Mouse (Mus musculus): ENCODE results near the gene Pip5k1a. TPM values are rescaled to one million over a fixed set of nuclear protein-coding genes. Genes with fewer than 3 reads are reported as not detected.
"Not testable (repeated sequence)": the region's sequence is repeated elsewhere in the genome, so short reads cannot be mapped to it uniquely, and the experiment has no call there.

Pip5k1a gene
- polyA plus RNA-seq, 2 experiments from 2014 or later: 15.5 to 21.5 TPM

DNA sequence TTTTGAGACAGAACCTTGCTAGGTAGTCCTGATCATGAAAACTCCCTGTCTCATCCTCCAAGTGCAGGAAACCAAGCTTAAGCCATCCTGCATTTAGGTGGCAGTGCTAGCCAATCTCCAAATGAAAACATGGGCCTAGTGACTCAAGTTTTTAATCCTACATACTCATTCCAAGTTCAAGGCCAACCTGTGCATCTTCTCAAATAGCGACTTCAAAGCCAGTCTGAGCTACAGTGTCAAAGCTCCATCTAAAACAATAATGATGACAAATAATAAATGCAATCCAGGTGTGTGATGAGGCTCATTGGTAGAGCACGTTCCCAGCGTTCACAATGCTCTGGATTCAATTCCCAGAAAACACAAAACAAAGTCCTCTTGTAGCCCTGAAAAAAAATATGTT lies 65.1 kb downstream of the Pip5k1a start:
- no peak for ATAC-seq

DNA sequence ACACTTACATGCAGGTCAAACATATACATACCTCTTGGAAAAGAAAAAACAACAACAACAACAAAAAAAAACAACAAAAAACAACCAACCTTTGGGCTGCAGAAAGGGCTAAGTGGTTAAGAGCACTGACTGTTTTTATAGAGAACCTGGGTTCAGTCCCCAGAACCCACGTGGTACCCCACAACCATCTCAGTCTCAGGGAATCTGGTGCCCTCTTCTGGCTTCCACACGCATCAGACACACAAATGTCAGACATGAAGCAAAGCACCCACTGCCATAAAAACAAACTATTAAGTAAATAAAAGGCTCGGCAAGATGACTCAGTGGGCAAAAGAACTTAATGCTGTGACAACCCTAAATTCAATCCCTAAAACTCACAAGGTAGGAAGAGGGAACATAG lies 76.8 kb downstream of the Pip5k1a start:
- ATAC-seq: no peak

DNA sequence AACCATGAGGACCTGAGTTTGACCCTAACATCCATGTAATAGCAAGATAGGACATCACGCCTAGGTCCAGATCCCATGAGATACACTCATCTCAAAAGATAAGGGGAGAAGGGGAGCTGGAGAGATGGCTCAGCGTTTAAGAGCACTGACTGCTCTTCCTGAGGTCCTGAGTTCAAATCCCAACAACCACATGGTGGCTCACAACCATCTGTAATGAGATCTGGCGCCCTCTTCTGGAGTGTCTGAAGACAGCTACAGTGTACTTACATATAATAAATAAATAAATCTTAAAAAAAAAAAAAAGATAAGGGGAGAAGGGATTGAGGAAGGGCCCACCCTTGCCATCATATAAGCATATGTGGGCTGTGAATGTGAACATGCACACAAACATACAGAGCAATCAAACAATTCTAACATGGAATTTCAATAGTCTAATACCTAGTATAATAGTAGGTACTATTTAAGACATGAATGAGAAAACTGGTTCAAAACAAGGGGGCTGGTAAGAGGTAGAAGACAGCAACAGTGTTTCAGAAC lies 77.4 kb downstream of the Pip5k1a start:
- ATAC-seq: not testable (repeated sequence)

DNA sequence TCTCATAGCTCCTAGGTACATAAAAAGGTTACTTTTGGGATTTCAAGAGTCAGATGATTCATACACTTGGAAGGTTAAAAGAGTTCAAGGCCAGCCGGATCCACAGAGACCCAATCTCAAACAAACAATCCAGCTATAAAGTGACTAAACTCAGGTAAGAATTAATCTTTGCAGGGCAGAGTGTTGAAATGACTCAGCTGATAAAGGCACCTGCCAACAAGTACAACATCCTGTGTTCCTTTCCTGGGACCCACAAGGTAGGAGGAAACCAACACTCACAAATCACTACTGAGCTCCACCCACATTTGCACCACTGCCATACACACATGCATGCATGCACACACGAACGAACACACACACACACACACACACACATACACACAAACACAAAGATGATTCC lies 78.1 kb downstream of the Pip5k1a start:
- ATAC-seq: peak; percentile 76

DNA sequence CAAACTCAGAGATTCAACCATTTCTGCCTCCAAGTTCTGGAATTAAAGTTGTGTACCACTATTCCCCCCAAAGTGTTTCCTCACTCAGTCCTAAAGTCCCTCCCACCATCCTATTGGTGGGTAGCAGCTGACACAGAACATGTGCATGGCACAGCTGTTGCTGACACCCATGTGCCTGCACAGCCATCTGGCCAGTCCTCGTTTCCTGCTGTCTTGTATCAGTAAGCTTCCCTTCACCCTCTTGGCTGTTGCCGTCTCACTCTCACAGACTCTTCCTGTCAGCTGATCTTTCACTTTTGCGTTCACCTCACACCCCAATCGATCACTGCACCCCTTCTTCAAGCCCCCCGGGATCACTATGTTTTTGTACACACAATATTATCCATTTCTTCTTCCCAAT lies 79.0 kb downstream of the Pip5k1a start:
- ATAC-seq: peak; percentile 89

DNA sequence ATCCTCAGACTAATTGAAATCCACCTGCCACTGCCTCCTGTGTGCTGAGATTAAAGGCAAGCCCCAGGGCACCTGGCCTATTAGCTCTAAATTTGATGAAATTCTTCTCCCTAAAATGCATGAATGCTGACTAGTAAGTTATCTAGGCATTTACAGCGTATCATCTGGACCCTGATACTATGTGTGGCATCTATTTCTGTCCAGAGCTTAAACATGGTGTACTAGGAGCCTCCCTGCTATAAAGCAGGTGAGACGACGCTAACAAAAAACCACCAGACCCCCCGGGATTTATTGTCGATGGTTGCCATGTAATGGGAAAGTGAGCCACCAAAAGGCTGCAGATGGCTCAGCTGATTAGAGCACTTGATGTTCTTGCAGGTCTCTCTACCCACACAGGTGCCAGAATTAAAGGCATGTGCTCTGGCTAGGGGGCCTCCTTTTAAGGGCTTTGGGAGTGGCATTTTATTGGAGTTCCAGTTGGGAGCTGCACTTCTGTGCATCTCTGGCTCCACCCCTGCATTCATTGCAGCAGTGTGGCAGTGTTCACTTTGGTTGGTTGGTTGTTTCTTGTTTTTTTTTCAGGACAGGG lies 79.6 kb downstream of the Pip5k1a start:
- ATAC-seq: no peak

DNA sequence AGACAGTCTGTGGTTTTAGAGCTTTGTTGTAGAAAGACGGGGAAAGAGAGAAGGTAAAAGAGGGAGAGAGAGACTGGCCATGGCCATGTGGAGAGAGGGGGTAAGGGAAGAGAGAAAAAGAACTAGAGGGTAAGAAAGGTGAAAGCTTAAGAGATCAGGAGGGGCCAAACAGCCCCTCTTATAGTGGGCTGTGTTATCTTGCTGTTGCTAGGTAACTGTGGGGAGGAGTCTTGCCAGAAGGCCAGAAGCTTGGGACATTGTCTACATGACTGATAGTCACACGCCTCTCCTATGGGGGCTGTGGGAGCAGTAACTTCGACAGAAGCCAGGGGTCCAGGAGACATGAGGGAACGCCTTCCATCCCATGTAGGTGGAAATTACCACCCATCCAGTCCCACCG lies 81.5 kb downstream of the Pip5k1a start:
- ATAC-seq: no peak

DNA sequence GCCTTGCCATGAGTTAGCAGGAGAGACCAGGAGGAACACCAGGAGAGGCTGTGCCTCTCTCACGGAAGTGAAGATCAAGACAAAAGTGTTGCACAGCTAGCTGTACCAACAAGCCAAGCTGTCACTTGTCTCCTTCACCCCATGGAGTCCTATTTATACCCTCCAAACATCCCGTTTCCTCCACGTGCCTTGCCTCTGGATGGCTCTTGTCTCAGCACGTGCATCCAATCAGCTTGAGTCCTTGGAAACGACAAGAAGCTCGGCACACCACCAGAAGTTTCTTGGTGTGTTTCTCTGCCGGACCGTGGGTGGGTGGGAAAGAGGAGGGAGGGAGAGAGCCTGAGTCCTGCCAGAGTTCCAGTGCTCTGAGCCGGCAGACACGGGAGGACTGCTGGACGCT lies 82.2 kb downstream of the Pip5k1a start:
- no peak for ATAC-seq

DNA sequence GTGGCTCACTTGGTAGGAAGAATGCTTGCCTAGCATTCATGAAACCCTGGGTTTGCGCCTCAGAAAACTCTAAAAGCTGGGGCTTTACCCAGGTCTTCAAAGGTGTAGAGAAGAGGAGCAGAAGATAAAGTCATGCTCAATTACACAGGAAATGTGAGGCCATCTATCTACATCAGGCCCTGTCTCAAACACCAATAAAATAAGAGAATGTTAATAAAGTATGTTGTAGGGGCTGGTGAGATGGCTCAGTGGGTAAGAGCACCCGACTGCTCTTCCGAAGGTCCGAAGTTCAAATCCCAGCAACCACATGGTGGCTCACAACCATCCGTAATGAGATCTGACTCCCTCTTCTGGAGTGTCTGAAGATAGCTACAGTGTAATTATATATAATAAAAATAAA lies 85.8 kb downstream of the Pip5k1a start:
- not testable (repeated sequence) for ATAC-seq

DNA sequence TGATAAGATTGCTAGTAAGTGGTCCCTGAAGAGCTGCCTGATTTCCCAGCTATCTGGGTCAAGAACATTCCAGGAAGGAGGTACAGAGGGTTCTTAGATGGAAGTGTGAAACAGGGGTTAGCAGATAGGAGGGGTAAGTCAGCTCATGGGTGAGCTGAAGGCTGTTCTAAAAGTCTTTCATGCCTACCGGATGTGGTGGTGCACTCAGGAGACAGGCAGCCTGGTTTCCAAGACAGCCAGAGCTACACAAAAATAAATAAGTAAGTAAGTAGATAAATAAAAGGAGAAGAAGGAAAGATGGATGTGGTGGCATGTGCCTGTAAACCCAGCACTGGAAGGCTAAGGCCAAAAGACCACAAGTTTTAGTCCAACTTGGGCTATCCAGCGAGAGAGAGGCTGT lies 88.0 kb downstream of the Pip5k1a start:
- ATAC-seq: peak; percentile 8

DNA sequence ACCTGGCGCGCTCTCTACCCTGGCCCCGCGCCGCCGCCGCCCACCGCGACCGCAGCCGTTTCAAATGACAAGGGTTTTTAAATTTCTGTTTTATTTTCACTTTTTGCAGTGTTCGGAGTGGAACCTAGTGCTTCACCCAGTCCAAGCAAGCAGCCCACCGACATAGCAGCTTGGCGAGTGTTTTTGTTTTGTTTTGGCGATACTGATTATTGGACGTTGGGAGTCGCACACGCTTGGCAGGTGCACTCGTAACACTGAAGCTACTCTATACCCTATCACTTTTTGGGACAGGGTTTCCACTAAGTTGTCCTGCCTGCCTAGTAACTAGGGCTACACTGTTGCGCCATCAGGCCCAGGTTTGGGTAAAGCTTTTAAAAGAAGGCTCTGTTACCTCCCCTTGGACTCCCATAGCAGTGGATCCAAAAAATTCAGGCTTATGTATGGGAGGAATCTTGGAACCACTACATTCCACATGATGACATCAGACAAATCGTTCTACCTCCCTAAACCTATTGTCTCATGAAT lies 90.1 kb downstream of the Pip5k1a start:
- ATAC-seq: no peak

DNA sequence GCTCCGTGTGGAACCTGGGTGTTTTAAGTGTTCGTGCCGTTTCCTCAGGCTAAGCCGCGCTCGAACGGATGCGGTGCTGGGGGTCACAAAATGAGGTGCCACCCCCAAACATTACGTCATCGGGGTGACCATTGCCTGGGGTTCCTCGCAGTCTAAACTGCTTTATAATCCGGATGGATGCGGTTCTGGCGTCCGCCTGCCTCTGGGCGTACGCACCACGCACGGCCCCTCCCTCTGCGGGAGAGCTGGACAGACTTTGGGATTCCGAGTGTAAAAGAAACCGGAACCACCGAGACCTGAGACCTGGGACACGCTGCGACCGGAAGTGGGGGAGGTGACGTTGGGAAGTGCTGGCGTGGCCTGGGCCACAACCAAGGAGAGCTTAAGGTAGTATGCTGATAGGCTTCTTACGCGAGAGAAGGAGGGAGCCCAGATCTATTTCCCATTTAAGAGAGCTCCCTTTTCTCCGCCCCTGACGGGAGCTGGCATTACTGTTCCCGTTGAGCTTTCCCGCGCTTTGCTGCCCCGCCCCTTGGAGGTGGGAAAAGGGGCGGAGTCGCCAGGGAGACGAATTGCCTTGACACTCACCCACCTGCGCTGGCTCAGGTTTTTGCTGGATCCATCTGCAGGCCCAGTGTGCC lies 90.7 kb downstream of the Pip5k1a start:
- ATAC-seq: peak; percentile 56

DNA sequence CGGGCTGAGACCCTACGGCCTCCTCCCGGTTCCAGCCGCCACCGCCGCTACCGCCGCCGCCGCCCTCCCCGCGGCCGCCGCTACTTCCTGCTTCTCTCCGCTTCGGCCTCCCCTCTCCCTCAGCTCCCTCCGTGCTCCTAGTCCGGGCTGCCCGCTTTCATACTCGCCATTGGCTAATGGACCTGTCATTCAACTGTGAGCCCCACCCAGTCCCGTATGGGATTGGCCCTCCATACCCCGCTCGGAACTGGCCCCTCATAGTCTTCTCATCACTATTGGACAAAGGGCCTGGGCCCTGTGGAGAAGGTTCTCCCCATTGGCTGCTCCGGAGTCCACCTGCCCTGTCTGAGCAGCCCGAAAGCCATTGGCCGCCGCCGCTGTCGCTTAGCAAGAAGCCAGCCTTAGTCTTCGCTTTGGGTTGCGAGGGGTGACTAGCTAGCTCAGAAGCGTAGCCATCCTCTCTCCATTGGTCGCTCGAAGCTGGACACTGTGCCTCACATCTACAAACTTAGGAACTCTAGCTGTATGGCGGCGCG lies 91.3 kb downstream of the Pip5k1a start, which contains the start of gene Zfp687:
TSS of gene Zfp687 (minus strand) at position 112 of the 536 bp plus-strand sequence.
- peak; percentile 91 for ATAC-seq

DNA sequence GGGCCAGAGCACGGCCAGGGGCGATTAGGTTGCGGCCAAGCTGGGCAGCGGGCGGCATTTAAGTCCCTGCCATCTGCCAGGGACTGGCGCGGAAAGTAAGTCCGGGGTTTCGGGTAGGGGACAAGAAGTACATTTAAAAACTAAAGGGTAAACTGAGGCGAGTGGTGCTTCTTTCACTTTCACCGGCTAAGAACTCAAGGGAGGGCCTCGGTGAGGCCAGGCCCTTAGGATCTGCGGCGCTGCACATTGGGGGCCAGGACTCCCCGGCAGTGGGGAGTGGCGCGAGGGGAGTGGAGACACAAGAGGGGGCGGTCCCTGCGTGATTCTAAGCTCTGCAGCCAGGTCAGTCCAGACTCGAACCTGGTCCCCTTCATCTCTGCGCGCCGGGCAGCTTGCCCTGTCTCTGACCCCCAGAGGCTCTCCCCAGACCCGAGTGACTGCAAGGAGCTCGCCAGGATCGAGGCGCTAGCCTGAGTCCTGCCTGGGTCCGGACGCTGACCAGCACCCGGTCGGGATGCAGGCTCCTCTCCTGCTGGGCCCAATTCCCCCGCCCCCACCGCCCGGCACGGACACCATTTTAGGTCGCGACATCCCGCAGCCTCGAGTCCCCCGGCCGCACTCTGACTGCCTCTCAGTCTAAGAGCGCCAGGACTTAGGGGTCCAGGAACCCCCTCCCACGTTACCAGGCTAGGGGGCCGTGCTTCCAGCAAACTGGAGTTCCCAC lies 92.1 kb downstream of the Pip5k1a start:
- ATAC-seq: no peak

DNA sequence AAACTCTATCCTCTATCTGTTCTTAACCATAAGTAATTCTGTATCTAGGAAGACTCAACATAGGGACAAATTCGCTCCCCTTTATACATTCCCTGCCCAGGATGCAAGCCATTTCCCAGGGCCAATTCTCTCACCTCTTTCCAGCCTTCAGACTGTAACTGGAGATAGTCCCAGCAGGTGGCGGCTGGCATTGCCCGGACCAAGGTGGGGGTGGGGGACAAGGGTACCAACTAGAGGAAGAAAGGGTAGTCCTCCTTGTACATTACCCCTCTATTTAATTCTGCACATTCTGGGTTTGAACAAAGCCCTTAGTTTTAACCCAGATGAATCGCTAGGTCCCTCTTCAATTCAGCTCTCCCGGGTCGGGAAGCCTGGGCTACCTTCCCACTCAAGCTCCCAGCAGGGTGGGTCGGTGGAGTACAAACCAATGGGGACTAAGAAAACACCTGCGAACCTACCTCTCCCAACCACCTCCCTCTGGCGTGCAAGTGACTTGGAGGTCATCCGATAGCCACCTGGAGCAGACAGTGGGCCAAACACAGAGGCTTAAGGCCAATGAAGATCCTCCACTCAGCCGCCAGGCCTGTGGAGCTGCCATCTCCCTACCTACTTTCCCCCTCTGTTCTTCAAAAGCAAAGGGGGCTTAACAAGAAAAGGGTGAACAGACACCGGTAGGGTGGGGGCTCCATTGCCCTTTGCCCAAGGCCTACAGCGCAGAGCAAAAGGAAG lies 92.9 kb downstream of the Pip5k1a start:
- no peak for ATAC-seq

DNA sequence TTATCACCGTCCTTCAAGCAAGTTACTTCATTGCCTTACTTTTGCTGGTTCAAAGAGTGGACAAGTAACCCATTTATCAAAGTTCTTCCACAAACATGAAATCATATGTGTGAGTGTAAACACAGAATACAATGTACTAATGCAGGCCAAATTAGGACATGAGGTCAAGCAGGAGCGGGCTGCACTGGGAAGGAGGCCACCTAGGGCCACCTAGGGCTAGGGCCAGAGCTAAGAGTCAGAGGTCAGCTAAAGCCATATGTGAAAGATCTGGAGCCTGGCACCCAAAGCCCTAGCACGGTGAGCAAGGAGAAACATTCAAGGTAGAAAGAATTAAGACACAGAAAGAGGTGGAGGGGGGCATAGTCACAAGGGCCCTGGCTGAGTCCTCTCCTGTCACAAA lies 93.7 kb downstream of the Pip5k1a start:
- ATAC-seq: no peak

DNA sequence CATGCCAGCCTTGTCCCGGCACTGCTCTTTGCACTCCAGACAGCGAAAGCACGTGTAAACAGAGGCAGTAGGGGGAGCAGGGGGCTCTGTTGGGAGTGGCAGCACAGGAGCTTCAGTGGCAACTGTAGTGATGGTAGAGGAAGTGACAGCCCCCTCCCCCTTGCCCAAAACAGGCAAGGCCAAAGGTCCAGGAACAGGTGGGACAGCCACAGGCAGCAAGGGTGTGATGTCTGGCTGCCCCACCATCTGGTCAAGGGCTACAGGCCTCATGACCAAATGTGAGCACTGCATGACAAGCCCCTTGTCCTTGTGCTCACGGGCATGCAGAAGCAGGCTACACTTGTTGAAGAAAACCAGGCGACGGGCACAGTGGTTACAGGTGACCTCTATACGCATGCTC lies 96.3 kb downstream of the Pip5k1a start:
- no peak for ATAC-seq

Other genes with a start within 250 kb of the Pip5k1a start
- 100 to 1,000 TPM; 148 to 197 TPM for gene Psmb4, start 220.0 kb downstream of the Pip5k1a start, polyA plus RNA-seq (2017; shearing (Covaris generic))
- gene Selenbp1, start 173.9 kb downstream of the Pip5k1a start, polyA plus RNA-seq (2017; shearing (Covaris generic)): 1 to 10 TPM; 4.5 to 4.6 TPM
- gene Rfx5, start 152.9 kb downstream of the Pip5k1a start, polyA plus RNA-seq (2017; shearing (Covaris generic)): 10 to 100 TPM in 1 of 2 experiments, 1 to 10 TPM in 1; 10.0 to 12.3 TPM
- gene Pi4kb, start 132.2 kb downstream of the Pip5k1a start, polyA plus RNA-seq (2017; shearing (Covaris generic)): 10 to 100 TPM in 1 of 2 experiments, 1 to 10 TPM in 1; 9.5 to 10.9 TPM
- gene Zfp687, start 91.5 kb downstream of the Pip5k1a start, polyA plus RNA-seq (2017; shearing (Covaris generic)): 10 to 100 TPM; 11.7 to 14.0 TPM
- 100 to 1,000 TPM; 163 to 246 TPM for gene Psmd4, start 64.3 kb downstream of the Pip5k1a start, polyA plus RNA-seq (2017; shearing (Covaris generic))
- 10 to 100 TPM; 64.5 to 64.8 TPM for gene Vps72, start 4.1 kb upstream of the Pip5k1a start, polyA plus RNA-seq (2017; shearing (Covaris generic))
- 1 to 10 TPM; 2.5 to 3.7 TPM for gene Tmod4, start 17.5 kb upstream of the Pip5k1a start, polyA plus RNA-seq (2017; shearing (Covaris generic))
- gene Scnm1, start 27.1 kb upstream of the Pip5k1a start, polyA plus RNA-seq (2017; shearing (Covaris generic)): 10 to 100 TPM; 67.2 to 99.2 TPM
- 10 to 100 TPM; 21.1 to 22.9 TPM for gene Lysmd1, start 27.2 kb upstream of the Pip5k1a start, polyA plus RNA-seq (2017; shearing (Covaris generic))
- gene Tnfaip8l2, start 35.4 kb upstream of the Pip5k1a start, polyA plus RNA-seq (2017; shearing (Covaris generic)): 100 to 1,000 TPM; 216 to 232 TPM
- not detected for gene Sema6c, start 53.5 kb upstream of the Pip5k1a start, polyA plus RNA-seq (2017; shearing (Covaris generic))
- 10 to 100 TPM; 31.0 to 34.7 TPM for gene Gabpb2, start 111.0 kb upstream of the Pip5k1a start, polyA plus RNA-seq (2017; shearing (Covaris generic))
- 100 to 1,000 TPM; 258 to 260 TPM for gene Cdc42se1, start 121.8 kb upstream of the Pip5k1a start, polyA plus RNA-seq (2017; shearing (Covaris generic))
- gene Mllt11, start 125.2 kb upstream of the Pip5k1a start, polyA plus RNA-seq (2017; shearing (Covaris generic)): 10 to 100 TPM; 21.2 to 31.5 TPM
- 1 to 10 TPM in 1 of 2 experiments, under 1 TPM in 1; 0.40 to 1.1 TPM for gene Gm128, start 134.7 kb upstream of the Pip5k1a start, polyA plus RNA-seq (2017; shearing (Covaris generic))
- gene Bnipl, start 144.3 kb upstream of the Pip5k1a start, polyA plus RNA-seq (2017; shearing (Covaris generic)): not detected
- 10 to 100 TPM; 19.3 to 21.6 TPM for gene Mindy1, start 174.4 kb upstream of the Pip5k1a start, polyA plus RNA-seq (2017; shearing (Covaris generic))
- gene Prune1, start 175.1 kb upstream of the Pip5k1a start, polyA plus RNA-seq (2017; shearing (Covaris generic)): 1 to 10 TPM; 6.3 to 9.7 TPM
- under 1 TPM in 1 of 2 experiments, not detected in 1; 0.83 TPM for gene Anxa9, start 200.2 kb upstream of the Pip5k1a start, polyA plus RNA-seq (2017; shearing (Covaris generic))
- gene Cers2, start 207.9 kb upstream of the Pip5k1a start, polyA plus RNA-seq (2017; shearing (Covaris generic)): 100 to 1,000 TPM; 139 to 172 TPM

Data from activated CD4-positive, CD25-positive, alpha-beta regulatory T cell, adult 4 months (primary cell).